Mouse (Mus musculus) C2C12 (cell line): Measurements from ENCODE around the gene Ccdc96.

Experiments used
- CTCF ChIP-seq: IDR thresholded peaks from one replicate; pipeline ENCODE4 v1.5.1; 2011; ENCODE audit not compliant: control insufficient read depth, insufficient read depth, insufficient read length
- MAX ChIP-seq: IDR thresholded peaks from one replicate; pipeline ENCODE4 v1.6.1; 2011; ENCODE audit warnings: mild to moderate bottlenecking, control low read depth
- MYOD1 ChIP-seq: IDR thresholded peaks from one replicate; pipeline ENCODE4 v1.6.1; 2011; ENCODE audit warnings: low read depth; ENCODE audit not compliant: control insufficient read depth, insufficient read length
- MYOG ChIP-seq: IDR thresholded peaks from one replicate; pipeline ENCODE4 v1.6.1; 2011; ENCODE audit not compliant: control insufficient read depth, insufficient read length; ENCODE audit errors: extremely low read depth
- USF1 ChIP-seq: IDR thresholded peaks from one replicate; pipeline ENCODE4 v1.6.1; 2011; ENCODE audit warnings: low read depth, mild to moderate bottlenecking, control low read depth, moderate library complexity

- TF ChIP-seq MYOG = no peak
- TF ChIP-seq CTCF = no peak
- TF ChIP-seq MYOD1 = no peak
- TF ChIP-seq USF1 = no peak
- no peak for TF ChIP-seq MAX
Observed at GRCm38 (mm10) chr5:36522782-36523181, 38.4 kb downstream of the Ccdc96 start.
